Mouse (Mus musculus) kidney, embryonic 15.5 days (tissue): ENCODE results near the gene Irf9. TPM values are rescaled to one million over a fixed set of nuclear protein-coding genes. Genes with fewer than 3 reads are reported as not detected.

Experiments used
- ATAC-seq: fragments of 200-750 bp; cut with Nextera tagmentation; replicated peaks from 2 replicates; pipeline ENCODE4 v1.8.0; 2017; ENCODE audit warnings: moderate TSS enrichment; ENCODE audit not compliant: low FRiP score
- H3K27ac ChIP-seq: fragments of 300-500 bp; sonication (generic); 2 replicates; pipeline ENCODE4 v1.5.1; 2015; ENCODE audit warnings: mild to moderate bottlenecking, inconsistent platforms
- H3K27me3 ChIP-seq: fragments of 300-500 bp; sonication (generic); 2 replicates; pipeline ENCODE4 v1.6.1; 2015; ENCODE audit warnings: inconsistent platforms
- H3K36me3 ChIP-seq: fragments of 300-500 bp; sonication (generic); 2 replicates; pipeline ENCODE4 v1.6.1; 2015; ENCODE audit warnings: inconsistent platforms
- H3K4me1 ChIP-seq: fragments of 300-500 bp; sonication (generic); 2 replicates; pipeline ENCODE4 v1.6.1; 2015; ENCODE audit warnings: inconsistent platforms
- H3K4me2 ChIP-seq: fragments of 300-500 bp; sonication (generic); 2 replicates; pipeline ENCODE4 v1.6.1; 2015; ENCODE audit warnings: moderate library complexity, mild to moderate bottlenecking, inconsistent platforms
- H3K4me3 ChIP-seq: fragments of 300-500 bp; sonication (generic); replicated peaks from 2 replicates; pipeline ENCODE4 v1.5.1; 2015; ENCODE audit warnings: mild to moderate bottlenecking, inconsistent platforms
- H3K9ac ChIP-seq: fragments of 300-500 bp; sonication (generic); 2 replicates; pipeline ENCODE4 v1.6.1; 2015; ENCODE audit warnings: mild to moderate bottlenecking, inconsistent platforms
- H3K9me3 ChIP-seq: fragments of 300-500 bp; sonication (generic); replicated peaks from 2 replicates; pipeline ENCODE4 v1.6.1; 2016; ENCODE audit warnings: inconsistent platforms
- WGBS: fragments of 180-500 bp; shearing (Covaris S2); methylation state at CpG from one replicate; pipeline ENCODE4 v1.1.7; 2015; ENCODE audit warnings: mixed read lengths; 5-methylcytosine and 5-hydroxymethylcytosine counted together
- polyA plus RNA-seq: library from polyadenylated mRNA; unstranded; fragments of >200 nt; fragmentation: Nextera tagmentation; extraction: Ambion mirVana; gene quantifications from 2 replicates; pipeline ENCODE4 v1.2.1, GENCODE M21; 2015

Gene Irf9
- polyA plus RNA-seq, 1 experiment from 2014 or later, result 14.6 TPM

DNA sequence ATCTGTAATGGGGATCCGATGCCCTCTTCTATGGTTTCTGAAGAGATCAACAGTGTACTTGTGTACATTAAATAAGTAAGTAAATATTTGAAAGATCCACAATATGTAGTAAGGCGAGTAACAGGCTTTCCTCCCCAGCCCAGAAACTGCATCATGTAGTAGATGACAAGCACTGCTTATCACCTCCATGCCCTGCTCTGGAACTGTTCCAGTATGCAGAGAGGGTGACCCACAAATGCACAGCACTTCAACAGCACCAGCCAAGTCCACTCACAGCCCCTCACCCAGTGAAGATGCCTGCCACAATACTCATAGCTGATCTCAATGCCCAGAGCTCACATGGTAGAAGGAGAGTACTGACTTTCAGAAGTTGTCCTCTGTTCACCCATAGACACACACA lies 32.8 kb upstream of the Irf9 start:
- H3K4me1 ChIP-seq, result peaks cover 4% of the 10 kb centered on the region
- H3K36me3 ChIP-seq, result peaks cover 46% of the 10 kb centered on the region
- H3K9ac ChIP-seq, result no peak overlapping the region
- no peak for ATAC-seq
- H3K9me3 ChIP-seq, result no peaks in the 10 kb centered on the region
- no peak overlapping the region for H3K27ac ChIP-seq
- no peak overlapping the region for H3K4me2 ChIP-seq
- no peak overlapping the region for H3K4me3 ChIP-seq
- H3K27me3 ChIP-seq, result no peaks in the 10 kb centered on the region
- WGBS, result 89% methylated on average over 2 of the region's 2 CpGs

DNA sequence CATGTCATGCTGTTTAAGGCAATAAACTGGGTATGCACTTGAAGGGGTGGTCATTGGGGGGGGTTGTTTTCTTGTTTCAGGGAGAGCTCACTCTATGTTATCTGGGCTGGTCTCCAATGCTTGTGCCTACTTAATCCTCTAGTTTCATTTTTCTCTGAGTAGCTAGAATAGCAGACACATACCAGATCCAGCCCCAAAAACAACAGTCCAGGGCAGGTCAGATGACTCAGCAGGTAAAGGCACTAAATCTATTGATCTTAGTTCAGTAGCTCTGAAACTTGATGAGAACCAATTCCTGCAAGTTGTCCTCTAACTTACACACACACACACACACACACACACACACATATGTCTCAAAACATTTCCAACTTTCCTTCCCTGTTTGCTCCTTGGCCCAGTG lies 31.6 kb upstream of the Irf9 start:
- H3K4me1 ChIP-seq, result peaks cover 11% of the 10 kb centered on the region
- no peaks in the 10 kb centered on the region for H3K9me3 ChIP-seq
- H3K27me3 ChIP-seq, result no peaks in the 10 kb centered on the region
- H3K27ac ChIP-seq, result no peak overlapping the region
- H3K36me3 ChIP-seq, result peaks cover 34% of the 10 kb centered on the region
- no peak for ATAC-seq
- no peak overlapping the region for H3K9ac ChIP-seq
- no peak overlapping the region for H3K4me3 ChIP-seq
- H3K4me2 ChIP-seq, result no peak overlapping the region

DNA sequence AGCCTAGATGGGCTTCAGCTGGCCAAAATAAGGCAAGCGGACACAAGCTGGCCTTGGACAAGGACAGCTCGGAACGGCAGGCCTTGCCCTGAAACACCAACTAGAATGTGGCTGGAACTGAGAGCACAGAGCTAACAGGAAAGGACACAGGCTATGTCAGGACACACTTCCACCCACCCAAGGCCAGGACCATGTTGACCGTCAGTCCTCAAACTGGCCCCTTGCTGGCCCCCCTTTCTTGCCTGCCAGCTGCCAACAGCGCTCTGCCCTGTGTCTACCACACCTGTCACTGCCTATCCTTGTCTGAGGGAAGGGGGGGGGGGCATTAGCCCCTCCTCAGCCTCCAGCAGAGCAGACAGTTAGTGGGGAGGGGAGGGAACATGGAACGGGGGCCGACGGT lies 28.1 kb upstream of the Irf9 start, which contains the start of gene Fitm1:
Gene Fitm1 (plus strand): TSS at position 316 of the 400 bp plus-strand sequence.
- Histone ChIP-seq H3K4me1 (peaks cover 29% of the 10 kb centered on the region), H3K36me3 (peaks cover 6% of the 10 kb centered on the region), H3K27ac (no peak within 1 kb of the TSS), H3K4me2 (no peak within 1 kb of the TSS), H3K9me3 (no peaks in the 10 kb centered on the region), H3K27me3 (no peaks in the 10 kb centered on the region), H3K9ac (no peak within 1 kb of the TSS), H3K4me3 (no peak within 1 kb of the TSS)
- no peak for ATAC-seq
- 80% methylated on average over 8 of the region's 8 CpGs for WGBS

DNA sequence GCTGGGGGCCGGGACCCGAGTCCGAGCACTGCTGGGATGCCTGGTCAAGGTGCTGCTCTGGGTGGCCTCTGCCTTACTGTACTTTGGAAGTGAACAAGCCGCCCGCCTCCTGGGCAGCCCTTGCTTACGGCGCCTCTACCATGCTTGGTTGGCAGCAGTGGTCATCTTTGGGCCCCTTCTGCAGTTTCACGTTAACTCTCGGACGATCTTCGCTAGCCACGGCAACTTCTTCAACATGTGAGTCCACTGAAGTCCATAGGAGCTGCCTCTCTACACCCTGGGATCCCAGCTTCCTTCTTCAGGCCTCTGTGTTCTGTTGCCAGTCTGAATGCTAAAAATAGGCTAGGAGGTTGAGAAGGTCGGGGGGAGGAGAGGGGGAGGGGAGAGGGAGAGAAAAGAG lies 27.7 kb upstream of the Irf9 start:
- H3K4me3 ChIP-seq, result no peak overlapping the region
- H3K27me3 ChIP-seq, result no peaks in the 10 kb centered on the region
- no peak overlapping the region for H3K27ac ChIP-seq
- peaks cover 29% of the 10 kb centered on the region for H3K4me1 ChIP-seq
- H3K9me3 ChIP-seq, result no peaks in the 10 kb centered on the region
- H3K4me2 ChIP-seq, result no peak overlapping the region
- peaks cover 10% of the 10 kb centered on the region for H3K36me3 ChIP-seq
- no peak overlapping the region for H3K9ac ChIP-seq
- ATAC-seq, result no peak
- WGBS, result 66% methylated on average over 13 of the region's 13 CpGs

DNA sequence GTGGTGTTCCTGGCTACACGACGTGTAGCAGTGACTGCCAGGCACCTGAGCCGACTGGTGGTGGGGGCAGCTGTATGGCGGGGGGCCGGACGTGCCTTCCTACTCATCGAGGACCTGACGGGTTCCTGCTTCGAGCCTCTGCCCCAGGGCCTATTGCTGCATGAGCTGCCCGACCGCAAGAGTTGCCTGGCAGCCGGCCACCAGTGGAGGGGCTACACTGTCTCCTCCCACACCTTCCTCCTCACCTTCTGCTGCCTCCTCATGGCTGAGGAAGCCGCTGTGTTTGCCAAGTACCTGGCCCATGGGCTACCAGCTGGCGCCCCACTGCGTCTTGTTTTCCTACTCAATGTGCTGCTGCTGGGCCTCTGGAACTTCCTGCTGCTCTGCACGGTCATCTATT lies 27.0 kb upstream of the Irf9 start:
- peaks cover 17% of the 10 kb centered on the region for H3K36me3 ChIP-seq
- H3K27ac ChIP-seq, result no peak overlapping the region
- no peak overlapping the region for H3K9ac ChIP-seq
- no peaks in the 10 kb centered on the region for H3K9me3 ChIP-seq
- no peaks in the 10 kb centered on the region for H3K27me3 ChIP-seq
- 77% methylated on average over 16 of the region's 16 CpGs for WGBS
- no peak overlapping the region for H3K4me2 ChIP-seq
- no peak overlapping the region for H3K4me3 ChIP-seq
- ATAC-seq, result no peak
- peaks cover 29% of the 10 kb centered on the region for H3K4me1 ChIP-seq

DNA sequence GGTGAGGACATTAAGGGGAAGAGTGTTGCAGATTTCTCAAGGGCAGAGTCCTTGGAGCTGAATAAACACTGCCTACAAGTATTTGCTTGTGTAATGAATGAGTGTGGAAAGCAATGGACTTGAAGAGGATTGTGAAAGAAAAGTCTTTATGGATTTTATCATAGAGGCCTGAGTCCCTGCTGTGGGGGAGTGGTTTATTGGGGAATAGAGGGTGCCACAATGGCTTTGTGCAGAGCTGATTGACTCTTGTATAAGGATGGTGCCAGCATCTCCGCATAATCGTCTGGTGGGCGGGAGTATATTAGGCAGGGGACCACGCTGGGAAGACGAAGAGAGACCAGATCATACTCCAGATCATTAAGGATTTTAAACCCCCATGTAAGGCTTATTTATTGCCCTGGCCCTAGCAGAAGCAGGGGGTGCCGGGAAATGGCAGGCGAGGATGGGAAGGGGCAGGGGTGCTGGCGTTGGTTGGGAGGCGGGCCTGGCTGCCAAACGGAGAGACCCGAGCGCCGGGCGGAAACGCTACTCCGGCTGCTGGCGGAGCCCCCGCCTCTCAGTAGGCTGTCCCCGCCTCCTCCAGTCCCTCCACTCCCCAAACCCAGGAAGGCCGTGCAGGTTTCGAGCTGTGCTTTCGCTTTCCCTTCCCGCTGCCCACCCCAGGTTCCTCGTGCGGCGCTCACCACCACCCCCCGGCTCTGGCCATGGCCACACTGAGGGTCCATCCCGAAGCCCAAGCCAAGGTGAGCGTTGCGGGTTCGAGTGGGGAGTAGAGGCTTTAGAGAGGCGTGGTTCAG lies 25.3 kb upstream of the Irf9 start, which contains the start of gene Psme1:
Gene Psme1 (plus strand): TSS at position 253 of the 797 bp plus-strand sequence.
- under 1% methylated on average over 32 of the region's 32 CpGs for whole genome bisulfite sequencing
- peaks cover 23% of the 10 kb centered on the region for H3K36me3 ChIP-seq

DNA sequence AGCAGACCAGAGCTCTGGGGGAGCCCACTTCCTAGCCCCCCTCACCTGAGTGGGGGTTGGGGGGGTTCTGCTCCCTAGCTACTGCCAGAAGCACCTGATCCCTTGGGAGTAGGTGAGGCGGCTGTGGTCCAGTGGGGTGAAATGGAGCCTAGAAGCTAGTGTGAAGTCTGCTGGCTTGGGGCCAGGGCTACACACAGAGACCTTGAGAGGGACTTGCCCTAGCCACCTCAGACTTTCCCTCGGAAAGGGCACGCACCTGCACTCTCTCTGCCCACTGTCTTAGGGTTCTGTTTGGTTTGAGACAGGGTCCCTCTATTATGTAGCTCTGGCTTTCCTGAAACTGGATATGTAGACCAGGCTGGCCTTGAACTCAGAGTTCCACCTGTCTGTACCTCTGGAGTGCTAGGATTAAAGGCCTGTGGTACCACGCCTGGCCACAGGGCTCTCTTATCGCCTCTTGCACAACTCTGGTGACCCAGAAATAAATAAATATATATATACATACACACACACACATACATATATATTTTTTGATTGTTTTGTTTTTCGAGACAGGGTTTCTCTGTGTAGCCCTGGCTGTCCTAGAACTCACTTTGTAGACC lies 24.6 kb upstream of the Irf9 start:
- H3K27ac ChIP-seq, result peak overlapping the region; percentile 86
- no peaks in the 10 kb centered on the region for H3K9me3 ChIP-seq
- H3K27me3 ChIP-seq, result no peaks in the 10 kb centered on the region
- peaks cover 29% of the 10 kb centered on the region for H3K4me1 ChIP-seq
- ATAC-seq, result peak; percentile 45
- H3K9ac ChIP-seq, result peak overlapping the region; percentile 88
- H3K4me2 ChIP-seq, result peak overlapping the region; percentile 89
- H3K36me3 ChIP-seq, result peaks cover 23% of the 10 kb centered on the region
- WGBS, result 30% methylated on average over 6 of the region's 6 CpGs
- H3K4me3 ChIP-seq, result peak overlapping the region; percentile 77

More for the DNA sequence above, 25.3 kb upstream of the Irf9 start, which contains the start of gene Psme1:
- ATAC-seq, result peak; percentile 90
- Histone ChIP-seq H3K4me2 (peak within 1 kb of the TSS; percentile 89), H3K4me3 (peak within 1 kb of the TSS; percentile 77), H3K27me3 (no peaks in the 10 kb centered on the region), H3K9ac (peak within 1 kb of the TSS; percentile 88), H3K27ac (peak within 1 kb of the TSS; percentile 86), H3K9me3 (no peaks in the 10 kb centered on the region), H3K4me1 (peaks cover 29% of the 10 kb centered on the region)

DNA sequence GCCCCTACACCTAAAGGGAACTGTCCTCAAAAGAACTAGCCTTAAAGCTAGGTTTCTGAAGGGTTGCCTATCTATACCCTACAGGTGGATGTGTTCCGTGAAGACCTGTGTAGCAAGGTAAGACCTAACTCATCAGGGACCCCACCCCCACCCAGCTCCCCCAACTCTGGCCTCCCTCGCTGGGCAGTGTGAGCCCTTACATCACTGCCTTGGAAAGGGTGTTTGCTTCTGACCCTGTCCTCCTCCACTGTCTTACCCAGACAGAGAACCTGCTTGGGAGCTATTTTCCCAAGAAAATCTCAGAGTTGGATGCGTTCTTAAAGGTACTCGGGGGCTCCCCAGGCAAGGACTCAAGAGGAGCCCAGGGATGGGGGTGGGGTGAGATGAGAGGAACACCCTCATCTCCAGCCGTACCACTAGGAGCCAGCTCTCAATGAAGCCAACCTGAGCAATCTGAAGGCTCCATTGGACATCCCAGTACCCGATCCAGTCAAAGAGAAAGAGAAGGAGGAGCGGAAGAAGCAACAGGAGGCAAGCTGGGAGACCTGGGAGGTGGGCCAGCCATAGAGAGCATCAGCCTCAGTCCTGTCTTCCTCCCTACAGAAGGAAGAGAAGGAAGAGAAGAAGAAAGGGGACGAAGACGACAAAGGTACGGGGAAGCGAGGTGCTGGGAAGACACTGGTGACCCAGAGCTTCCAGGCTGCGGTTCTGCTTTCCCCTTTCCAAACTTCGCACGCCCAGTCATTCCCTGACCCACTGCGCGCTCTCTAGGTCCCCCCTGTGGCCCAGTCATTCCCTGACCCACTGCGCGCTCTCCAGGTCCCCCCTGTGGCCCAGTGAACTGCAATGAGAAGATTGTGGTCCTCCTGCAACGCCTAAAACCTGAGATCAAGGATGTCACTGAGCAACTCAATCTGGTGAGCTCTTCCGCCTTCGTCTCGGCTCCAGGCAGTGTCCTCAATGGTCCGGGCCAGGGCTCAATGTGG lies 23.6 kb upstream of the Irf9 start:
- Histone ChIP-seq H3K4me1 (peaks cover 35% of the 10 kb centered on the region), H3K9me3 (no peaks in the 10 kb centered on the region), H3K4me3 (no peak overlapping the region), H3K9ac (no peak overlapping the region), H3K27ac (no peak overlapping the region), H3K36me3 (peaks cover 23% of the 10 kb centered on the region), H3K4me2 (0 out of 2 replicates have a peak overlapping the region, but pooled peaks have one; percentile 89), H3K27me3 (no peaks in the 10 kb centered on the region)
- 91% methylated on average over 23 of the region's 23 CpGs for WGBS
- no peak for ATAC-seq

DNA sequence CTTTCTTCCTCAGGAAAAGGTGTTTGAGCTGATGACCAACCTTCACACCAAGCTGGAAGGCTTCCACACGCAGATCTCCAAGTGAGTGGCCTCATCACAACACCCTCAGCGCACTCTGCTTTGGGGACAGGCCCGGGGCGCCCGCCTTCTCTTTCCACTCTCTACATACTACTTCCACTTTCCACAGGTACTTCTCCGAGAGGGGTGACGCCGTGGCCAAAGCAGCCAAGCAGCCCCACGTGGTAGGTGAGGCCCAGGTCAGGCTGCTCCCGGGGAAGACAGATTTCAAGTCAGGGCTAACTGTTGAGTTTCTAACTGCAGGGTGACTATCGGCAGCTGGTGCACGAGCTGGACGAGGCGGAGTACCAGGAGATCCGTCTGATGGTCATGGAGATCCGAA lies 22.6 kb upstream of the Irf9 start:
- Histone ChIP-seq H3K9ac (no peak overlapping the region), H3K4me1 (peaks cover 35% of the 10 kb centered on the region), H3K9me3 (no peaks in the 10 kb centered on the region), H3K4me2 (no peak overlapping the region), H3K27me3 (no peaks in the 10 kb centered on the region), H3K4me3 (no peak overlapping the region), H3K27ac (no peak overlapping the region), H3K36me3 (peaks cover 23% of the 10 kb centered on the region)
- ATAC-seq, result no peak
- WGBS, result 96% methylated on average over 16 of the region's 16 CpGs

DNA sequence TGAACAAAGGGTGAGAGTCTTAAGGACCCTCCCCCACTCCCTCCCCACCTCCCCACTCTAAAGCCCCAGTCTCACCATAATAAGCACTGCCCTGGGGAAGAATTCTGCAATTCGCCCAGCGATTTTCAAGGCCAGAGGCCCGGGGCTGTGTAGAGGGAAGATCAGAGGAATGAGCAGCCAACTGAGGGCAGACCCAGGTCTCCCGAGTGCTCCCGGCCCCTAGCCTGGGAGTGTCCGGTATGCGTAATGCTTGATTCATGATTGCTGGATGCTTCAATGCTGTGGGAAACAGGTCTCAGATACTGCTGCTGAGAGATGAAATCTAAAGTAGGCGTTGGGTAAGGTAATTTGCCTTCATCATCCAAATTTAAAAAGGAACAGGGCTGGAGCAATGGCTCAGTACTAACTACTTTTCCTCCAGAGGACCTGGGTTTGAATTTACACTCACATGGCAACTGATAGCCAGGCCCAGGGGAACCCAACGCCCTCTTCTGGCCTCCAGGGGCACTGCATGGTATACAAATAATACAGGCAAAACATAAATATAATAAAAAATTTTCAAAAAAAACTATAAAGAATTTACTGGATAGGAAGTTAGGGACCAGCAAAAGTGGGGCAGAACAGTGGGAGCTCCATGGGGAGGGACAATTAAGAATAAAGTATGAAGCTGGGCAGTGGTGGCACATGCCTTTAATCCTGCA lies 21.2 kb upstream of the Irf9 start:
- no peak for ATAC-seq
- H3K4me3 ChIP-seq, result no peak overlapping the region
- 70% methylated on average over 9 of the region's 9 CpGs for WGBS
- H3K36me3 ChIP-seq, result peaks cover 29% of the 10 kb centered on the region
- H3K4me1 ChIP-seq, result peaks cover 29% of the 10 kb centered on the region
- H3K9me3 ChIP-seq, result no peaks in the 10 kb centered on the region
- H3K27ac ChIP-seq, result no peak overlapping the region
- H3K9ac ChIP-seq, result no peak overlapping the region
- no peaks in the 10 kb centered on the region for H3K27me3 ChIP-seq
- no peak overlapping the region for H3K4me2 ChIP-seq

DNA sequence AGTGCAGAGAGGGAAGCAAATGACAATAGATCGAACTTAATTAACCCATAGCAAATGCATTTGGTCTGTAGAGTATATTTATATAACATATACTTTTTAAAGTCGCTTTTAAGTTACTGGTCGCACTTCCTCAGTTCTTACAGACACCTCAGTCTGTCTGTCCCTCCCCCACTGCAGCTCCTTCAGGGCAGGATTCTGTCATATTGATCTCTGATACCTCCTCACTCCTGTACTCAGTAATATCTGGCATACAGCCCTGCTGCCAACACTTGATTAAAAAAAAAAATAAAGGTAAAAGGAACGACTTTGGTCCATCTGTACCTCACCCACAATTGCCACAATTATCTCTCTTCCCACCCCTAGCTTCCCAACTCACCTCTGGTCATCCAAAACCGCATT lies 19.1 kb upstream of the Irf9 start:
- no peaks in the 10 kb centered on the region for H3K9me3 ChIP-seq
- peak overlapping the region; percentile 40 for H3K9ac ChIP-seq
- peak overlapping the region; percentile 58 for H3K4me3 ChIP-seq
- 37% methylated on average over 5 of the region's 5 CpGs for WGBS
- peaks cover 18% of the 10 kb centered on the region for H3K4me1 ChIP-seq
- H3K27ac ChIP-seq, result no peak overlapping the region
- H3K4me2 ChIP-seq, result peak overlapping the region; percentile 93
- H3K27me3 ChIP-seq, result no peaks in the 10 kb centered on the region
- ATAC-seq, result no peak
- peaks cover 45% of the 10 kb centered on the region for H3K36me3 ChIP-seq
